Mouse (Mus musculus): ENCODE measurements around the gene Ntm. TPM values are rescaled to one million over a fixed set of nuclear protein-coding genes. Genes with fewer than 3 reads are reported as not detected.

The Ntm gene
- polyA plus RNA-seq, 1 experiment from 2014 or later: 160 TPM

DNA sequence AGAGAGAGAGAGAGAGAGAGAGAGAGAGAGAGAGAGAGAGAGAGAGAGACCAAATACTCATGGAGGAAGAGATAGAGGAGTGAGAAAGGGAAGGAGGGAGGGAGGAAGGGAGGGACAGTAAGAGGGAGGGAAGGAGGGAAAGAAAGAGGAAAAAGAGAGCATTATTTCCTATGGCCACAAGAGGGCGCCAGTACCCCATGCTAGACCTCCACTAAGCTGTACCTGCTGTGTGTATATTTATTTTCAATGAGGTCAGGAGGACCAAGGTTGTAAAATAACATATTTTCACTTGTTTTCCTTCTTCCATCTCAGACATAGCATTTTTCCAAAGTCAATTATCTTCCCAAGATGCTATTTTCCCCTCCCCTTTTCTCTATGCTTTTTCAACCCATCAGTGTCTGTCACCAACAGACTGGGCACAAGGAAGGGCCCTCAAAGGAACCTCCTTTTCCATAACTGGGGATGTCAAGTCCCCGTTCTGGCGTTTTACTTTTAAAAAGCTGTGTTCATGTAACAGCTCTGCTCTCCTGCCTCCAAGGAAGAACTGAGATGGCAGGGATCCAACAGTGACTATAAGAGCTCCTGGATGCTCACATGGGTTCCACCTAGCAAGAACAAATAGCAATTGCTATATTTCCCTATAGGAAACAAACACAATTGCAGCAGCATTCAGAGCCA lies 301.3 kb downstream of the Ntm start:
- peak overlapping the region; percentile 64; the same call in 1 of the 2 replicates for H3K27ac ChIP-seq (replicated peaks; ENCODE audit: low read depth, low read length)

DNA sequence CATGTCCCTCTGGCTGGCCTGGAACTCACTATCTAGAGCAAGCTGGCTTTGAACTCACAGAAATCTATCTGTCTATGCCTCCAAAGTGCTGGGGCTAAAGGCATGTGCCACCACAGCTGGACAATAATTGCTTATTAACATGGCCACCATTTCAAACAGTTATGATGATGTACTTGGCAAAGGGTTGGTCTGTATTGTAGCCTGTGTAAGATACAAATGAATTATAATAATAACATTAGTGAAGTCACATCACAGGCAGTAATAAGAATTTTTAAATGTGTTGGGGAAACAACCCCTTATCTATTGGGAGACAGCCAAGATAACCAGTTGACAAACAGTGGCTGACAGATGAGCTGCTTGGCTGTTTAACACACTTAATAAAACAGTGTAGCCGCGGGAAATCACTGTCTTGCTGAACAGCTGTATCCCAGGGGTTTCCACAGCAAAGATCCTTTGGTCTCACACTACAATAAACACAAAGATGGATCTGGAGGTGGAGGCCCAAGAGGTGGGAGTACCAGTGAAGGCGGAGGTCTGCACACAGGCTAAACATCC lies 302.8 kb downstream of the Ntm start:
- no peak for DNase-seq
- Histone ChIP-seq H3K9me3 (ENCODE audit: control insufficient read depth, low read length) (no peaks in the 10 kb centered on the region), H3K9ac (replicated peaks; ENCODE audit: low read length) (no peak overlapping the region), H3K4me1 (ENCODE audit: control insufficient read depth, insufficient read depth, low read length) (peaks cover 23% of the 10 kb centered on the region), H3K27ac (replicated peaks; ENCODE audit: low read depth, low read length) (no peak overlapping the region), H3K4me3 (replicated peaks; ENCODE audit: low read depth, low read length) (no peak overlapping the region), H3K27me3 (ENCODE audit: control insufficient read depth, insufficient read depth, low read length) (no peaks in the 10 kb centered on the region), H3K36me3 (ENCODE audit: control insufficient read depth, insufficient read depth, low read length) (no peaks in the 10 kb centered on the region), H3K4me2 (ENCODE audit: low read length) (no peak overlapping the region)
- ATAC-seq (ENCODE audit: low FRiP score, low TSS enrichment): no peak
- WGBS: 54% methylated on average over 3 of the region's 3 CpGs

More for the DNA sequence above, 301.3 kb downstream of the Ntm start:
- peaks cover 23% of the 10 kb centered on the region for H3K4me1 ChIP-seq (ENCODE audit: control insufficient read depth, insufficient read depth, low read length)
- peak; percentile 68; the same call in 1 of the 2 replicates for ATAC-seq (ENCODE audit: low FRiP score, low TSS enrichment)
- H3K4me2 ChIP-seq (ENCODE audit: low read length): no peak overlapping the region
- no peak overlapping the region for H3K4me3 ChIP-seq (replicated peaks; ENCODE audit: low read depth, low read length)
- H3K36me3 ChIP-seq (ENCODE audit: control insufficient read depth, insufficient read depth, low read length): no peaks in the 10 kb centered on the region
- no peaks in the 10 kb centered on the region for H3K9me3 ChIP-seq (ENCODE audit: control insufficient read depth, low read length)
- 15% methylated on average over 3 of the region's 3 CpGs for WGBS
- no peaks in the 10 kb centered on the region for H3K27me3 ChIP-seq (ENCODE audit: control insufficient read depth, insufficient read depth, low read length)
- H3K9ac ChIP-seq (replicated peaks; ENCODE audit: low read length): no peak overlapping the region
- DNase-seq: peak; percentile 85

GRCm38 (mm10) chr9:29657761-29658465 lies 305.0 kb downstream of the Ntm start:
- ATAC-seq (ENCODE audit: low FRiP score, low TSS enrichment) (no peak), DNase-seq (no peak)
- H3K27me3 ChIP-seq (ENCODE audit: control insufficient read depth, insufficient read depth, low read length): no peaks in the 10 kb centered on the region
- H3K9me3 ChIP-seq (ENCODE audit: control insufficient read depth, low read length): no peaks in the 10 kb centered on the region
- H3K4me2 ChIP-seq (ENCODE audit: low read length): no peak overlapping the region
- H3K4me1 ChIP-seq (ENCODE audit: control insufficient read depth, insufficient read depth, low read length): peaks cover 23% of the 10 kb centered on the region
- H3K9ac ChIP-seq (replicated peaks; ENCODE audit: low read length): no peak overlapping the region
- WGBS: 32% methylated on average over 7 of the region's 7 CpGs
- H3K4me3 ChIP-seq (replicated peaks; ENCODE audit: low read depth, low read length): no peak overlapping the region
- H3K36me3 ChIP-seq (ENCODE audit: control insufficient read depth, insufficient read depth, low read length): no peaks in the 10 kb centered on the region
- no peak overlapping the region for H3K27ac ChIP-seq (replicated peaks; ENCODE audit: low read depth, low read length)

- H3K27me3 ChIP-seq (ENCODE audit: control insufficient read depth, insufficient read depth, low read length): no peaks in the 10 kb centered on the region
- H3K9ac ChIP-seq (replicated peaks; ENCODE audit: low read length): no peak overlapping the region
- DNase-seq (peak; percentile 82), ATAC-seq (ENCODE audit: low FRiP score, low TSS enrichment) (no peak)
- H3K9me3 ChIP-seq (ENCODE audit: control insufficient read depth, low read length): no peaks in the 10 kb centered on the region
- 0 out of 2 replicates have a peak overlapping the region, but pooled peaks have one; percentile 26 for H3K27ac ChIP-seq (replicated peaks; ENCODE audit: low read depth, low read length)
- no peaks in the 10 kb centered on the region for H3K36me3 ChIP-seq (ENCODE audit: control insufficient read depth, insufficient read depth, low read length)
- 11% methylated on average over 6 of the region's 6 CpGs for WGBS
- H3K4me2 ChIP-seq (ENCODE audit: low read length): no peak overlapping the region
- H3K4me3 ChIP-seq (replicated peaks; ENCODE audit: low read depth, low read length): no peak overlapping the region
- peaks cover 17% of the 10 kb centered on the region for H3K4me1 ChIP-seq (ENCODE audit: control insufficient read depth, insufficient read depth, low read length)
Observed at GRCm38 (mm10) chr9:29654885-29655284, 308.1 kb downstream of the Ntm start.

DNA sequence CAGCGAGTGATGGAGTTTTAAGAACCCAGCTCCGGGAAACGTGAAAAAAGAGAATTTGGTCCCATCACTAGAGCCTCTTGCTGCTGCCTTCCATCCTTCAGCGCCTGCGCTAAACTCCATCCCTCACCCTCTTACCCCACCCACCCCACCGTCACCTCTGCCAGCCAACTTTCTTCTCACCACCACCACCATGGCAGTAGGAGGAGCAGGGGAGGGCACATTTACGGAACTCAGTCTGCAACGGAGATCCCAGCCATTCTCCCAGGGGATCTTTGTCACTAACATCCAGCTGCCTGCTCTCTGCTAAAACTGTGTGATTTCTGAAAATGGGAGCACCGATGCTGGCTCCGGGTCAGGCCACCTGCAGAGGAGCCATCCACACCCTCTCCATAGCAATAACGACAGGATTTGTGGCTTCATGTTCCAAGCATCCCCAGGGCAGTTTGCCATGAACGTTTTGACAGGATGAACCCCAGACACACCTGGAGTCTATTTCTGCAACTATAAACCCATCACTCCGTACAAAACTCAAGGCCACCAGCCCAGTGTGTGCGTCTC lies 309.2 kb downstream of the Ntm start:
- Histone ChIP-seq H3K4me3 (replicated peaks; ENCODE audit: low read depth, low read length) (no peak overlapping the region), H3K4me2 (ENCODE audit: low read length) (no peak overlapping the region), H3K36me3 (ENCODE audit: control insufficient read depth, insufficient read depth, low read length) (no peaks in the 10 kb centered on the region), H3K4me1 (ENCODE audit: control insufficient read depth, insufficient read depth, low read length) (peaks cover 12% of the 10 kb centered on the region), H3K9ac (replicated peaks; ENCODE audit: low read length) (no peak overlapping the region), H3K27ac (replicated peaks; ENCODE audit: low read depth, low read length) (no peak overlapping the region), H3K9me3 (ENCODE audit: control insufficient read depth, low read length) (no peaks in the 10 kb centered on the region), H3K27me3 (ENCODE audit: control insufficient read depth, insufficient read depth, low read length) (no peaks in the 10 kb centered on the region)
- DNase-seq (no peak), ATAC-seq (ENCODE audit: low FRiP score, low TSS enrichment) (no peak)
- 72% methylated on average over 14 of the region's 14 CpGs for WGBS

DNA sequence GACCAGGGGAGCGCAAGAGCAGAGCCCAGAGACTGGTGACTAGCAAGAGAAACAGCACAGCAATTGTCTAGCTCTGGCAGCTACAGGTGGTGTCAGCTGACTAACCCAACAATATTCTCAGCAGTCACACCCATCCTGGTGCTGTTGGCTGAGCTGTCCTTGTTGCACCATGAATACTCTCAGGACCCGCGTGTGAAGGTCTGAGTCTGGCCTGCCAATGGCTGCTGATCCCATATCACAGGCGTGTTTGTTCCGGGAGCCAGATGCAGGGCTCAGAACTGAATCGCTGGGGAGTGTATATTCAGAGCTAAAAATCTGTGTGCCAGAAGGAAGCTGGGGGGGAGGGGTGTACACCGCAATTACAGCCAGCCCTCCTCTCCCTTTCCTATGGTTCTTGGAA lies 310.1 kb downstream of the Ntm start:
- Histone ChIP-seq H3K36me3 (ENCODE audit: control insufficient read depth, insufficient read depth, low read length) (no peaks in the 10 kb centered on the region), H3K27ac (replicated peaks; ENCODE audit: low read depth, low read length) (no peak overlapping the region), H3K27me3 (ENCODE audit: control insufficient read depth, insufficient read depth, low read length) (no peaks in the 10 kb centered on the region), H3K9ac (replicated peaks; ENCODE audit: low read length) (no peak overlapping the region), H3K9me3 (ENCODE audit: control insufficient read depth, low read length) (no peaks in the 10 kb centered on the region), H3K4me2 (ENCODE audit: low read length) (no peak overlapping the region), H3K4me1 (ENCODE audit: control insufficient read depth, insufficient read depth, low read length) (peaks cover 4% of the 10 kb centered on the region; the same call in 1 of the 2 replicates), H3K4me3 (replicated peaks; ENCODE audit: low read depth, low read length) (no peak overlapping the region)
- no peak for ATAC-seq (ENCODE audit: low FRiP score, low TSS enrichment)
- no peak for DNase-seq
- 85% methylated on average over 7 of the region's 7 CpGs for WGBS

- WGBS: 84% methylated on average over 5 of the region's 5 CpGs
- no peak for ATAC-seq (ENCODE audit: low FRiP score, low TSS enrichment)
Observed at GRCm38 (mm10) chr9:29651856-29652255, 311.1 kb downstream of the Ntm start.

GRCm38 (mm10) chr9:29651226-29651625 lies 311.7 kb downstream of the Ntm start:
- no peaks in the 10 kb centered on the region for H3K36me3 ChIP-seq (ENCODE audit: control insufficient read depth, insufficient read depth, low read length)
- DNase-seq (no peak), ATAC-seq (ENCODE audit: low FRiP score, low TSS enrichment) (no peak)
- no peak overlapping the region for H3K27ac ChIP-seq (replicated peaks; ENCODE audit: low read depth, low read length)
- no peak overlapping the region for H3K4me3 ChIP-seq (replicated peaks; ENCODE audit: low read depth, low read length)
- H3K4me2 ChIP-seq (ENCODE audit: low read length): no peak overlapping the region
- WGBS: 56% methylated on average over 4 of the region's 4 CpGs
- no peak overlapping the region for H3K9ac ChIP-seq (replicated peaks; ENCODE audit: low read length)
- H3K27me3 ChIP-seq (ENCODE audit: control insufficient read depth, insufficient read depth, low read length): no peaks in the 10 kb centered on the region
- no peaks in the 10 kb centered on the region for H3K4me1 ChIP-seq (ENCODE audit: control insufficient read depth, insufficient read depth, low read length)
- H3K9me3 ChIP-seq (ENCODE audit: control insufficient read depth, low read length): no peaks in the 10 kb centered on the region

More at GRCm38 (mm10) chr9:29651856-29652255, 311.1 kb downstream of the Ntm start:
- no peak overlapping the region for H3K9ac ChIP-seq (replicated peaks; ENCODE audit: low read length)
- H3K27me3 ChIP-seq (ENCODE audit: control insufficient read depth, insufficient read depth, low read length): no peaks in the 10 kb centered on the region
- no peak overlapping the region for H3K27ac ChIP-seq (replicated peaks; ENCODE audit: low read depth, low read length)
- H3K9me3 ChIP-seq (ENCODE audit: control insufficient read depth, low read length): no peaks in the 10 kb centered on the region
- no peaks in the 10 kb centered on the region for H3K4me1 ChIP-seq (ENCODE audit: control insufficient read depth, insufficient read depth, low read length)
- no peak for DNase-seq
- no peak overlapping the region for H3K4me2 ChIP-seq (ENCODE audit: low read length)
- H3K4me3 ChIP-seq (replicated peaks; ENCODE audit: low read depth, low read length): no peak overlapping the region
- H3K36me3 ChIP-seq (ENCODE audit: control insufficient read depth, insufficient read depth, low read length): no peaks in the 10 kb centered on the region

Data from midbrain, embryonic 14.5 days (tissue).